Mouse (Mus musculus): ENCODE measurements at regions not wholly inside any gene's neighbourhood (a gene's known extent, or its start where the extent isn't known, plus 50 kb on each side); places are given as distances from the start of the nearest gene placed in this dataset.

- DNase-seq (ENCODE audit: low read depth) = no peak
- TF ChIP-seq POLR2A (IDR thresholded peaks at IDR 0.05; ENCODE audit: borderline replicate concordance, extremely low read depth, insufficient read depth, insufficient read length, poor library complexity, severe bottlenecking) (no peak), CTCF (IDR thresholded peaks at IDR 0.05; ENCODE audit: borderline replicate concordance, extremely low read depth, insufficient read depth, insufficient read length) (no peak)
Measured at GRCm38 (mm10) chr1:164573639-164574038, 115.5 kb upstream of the Atp1b1 start.

DNA sequence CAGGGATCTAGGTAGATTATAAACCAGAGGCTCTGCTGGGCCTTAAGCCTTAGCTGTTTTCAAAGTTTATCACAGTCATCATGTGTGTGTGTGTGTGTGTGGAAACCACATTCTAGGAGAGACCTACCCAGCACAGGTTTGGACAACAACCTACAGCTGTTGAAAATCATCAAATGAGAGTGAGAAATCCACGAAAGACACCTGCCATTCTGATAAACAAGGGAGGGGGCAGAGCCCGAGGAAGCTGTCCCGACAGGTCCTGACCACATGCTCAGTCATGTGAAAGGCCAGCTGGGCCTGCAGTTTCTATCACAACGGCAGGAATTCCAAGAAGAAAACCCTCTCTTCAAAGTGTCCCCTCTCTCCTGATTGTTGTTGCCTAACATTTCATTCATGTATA lies 114.0 kb upstream of the Atp1b1 start:
- no peak for DNase-seq (ENCODE audit: low read depth)
- TF ChIP-seq POLR2A (IDR thresholded peaks at IDR 0.05; ENCODE audit: borderline replicate concordance, extremely low read depth, insufficient read depth, insufficient read length, poor library complexity, severe bottlenecking) (no peak), CTCF (IDR thresholded peaks at IDR 0.05; ENCODE audit: borderline replicate concordance, extremely low read depth, insufficient read depth, insufficient read length) (no peak)

- no peak for TF ChIP-seq POLR2A (IDR thresholded peaks at IDR 0.05; ENCODE audit: borderline replicate concordance, extremely low read depth, insufficient read depth, insufficient read length, poor library complexity, severe bottlenecking)
- no peak for TF ChIP-seq CTCF (IDR thresholded peaks at IDR 0.05; ENCODE audit: borderline replicate concordance, extremely low read depth, insufficient read depth, insufficient read length)
- no peak for DNase-seq (ENCODE audit: low read depth)
Measured at GRCm38 (mm10) chr1:164571496-164572078, 113.4 kb upstream of the Atp1b1 start.

DNA sequence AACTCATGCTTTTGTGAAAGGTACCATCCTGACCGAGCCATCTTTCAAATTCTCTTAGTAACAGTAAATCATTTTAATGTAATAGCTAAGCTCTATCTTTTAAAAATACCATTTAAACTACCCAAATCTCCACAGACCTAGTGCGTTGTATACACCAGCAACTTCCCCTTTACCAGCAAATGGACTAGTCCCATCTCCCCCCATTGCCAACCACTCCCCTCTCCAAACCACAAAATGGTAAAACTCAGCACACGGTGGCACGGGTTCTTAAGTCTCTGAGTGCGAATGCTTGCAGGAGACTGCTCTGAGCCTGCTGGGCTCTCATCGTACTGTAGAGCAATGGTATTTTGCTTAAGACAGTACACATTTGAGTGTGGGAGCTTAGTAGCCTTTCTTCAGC lies 106.7 kb upstream of the Atp1b1 start:
- TF ChIP-seq CTCF (IDR thresholded peaks at IDR 0.05; ENCODE audit: borderline replicate concordance, extremely low read depth, insufficient read depth, insufficient read length) = no peak
- no peak for DNase-seq (ENCODE audit: low read depth)

DNA sequence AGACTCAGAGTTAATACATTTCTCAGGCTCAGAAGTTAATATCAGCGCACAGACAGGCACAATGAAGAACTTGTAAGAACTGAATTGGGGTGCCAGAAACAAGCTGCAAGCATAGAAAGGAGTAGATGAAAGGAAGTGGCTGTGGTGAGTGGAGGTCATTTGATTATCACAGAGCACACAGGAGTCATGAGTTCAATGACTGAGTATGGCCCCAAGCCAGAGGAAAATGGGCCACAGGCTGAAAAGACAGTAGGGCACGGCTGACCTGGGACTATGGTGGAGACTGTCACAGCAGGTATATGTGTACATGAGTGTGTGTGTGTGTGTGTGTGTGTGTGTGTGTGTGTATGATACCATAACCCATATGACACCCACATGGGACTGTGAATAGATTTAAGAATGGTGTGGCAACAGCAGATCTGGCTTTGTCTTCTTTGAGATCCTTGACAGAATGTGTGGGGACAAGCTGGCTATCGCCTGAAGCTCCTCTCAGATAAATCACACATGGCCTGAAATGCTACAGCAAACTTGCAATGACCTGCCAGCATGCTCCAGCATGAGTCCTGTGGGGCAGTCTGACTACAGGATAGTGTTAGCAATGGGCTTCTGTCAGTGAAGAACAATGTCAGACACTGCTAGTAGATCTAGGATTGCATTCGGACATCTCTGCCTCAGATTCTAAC lies 101.5 kb upstream of the Atp1b1 start:
- DNase-seq (ENCODE audit: low read depth) = no peak
- no peak for TF ChIP-seq CTCF (IDR thresholded peaks at IDR 0.05; ENCODE audit: borderline replicate concordance, extremely low read depth, insufficient read depth, insufficient read length)
- no peak for TF ChIP-seq POLR2A (IDR thresholded peaks at IDR 0.05; ENCODE audit: borderline replicate concordance, extremely low read depth, insufficient read depth, insufficient read length, poor library complexity, severe bottlenecking)

- TF ChIP-seq CTCF (IDR thresholded peaks at IDR 0.05; ENCODE audit: borderline replicate concordance, extremely low read depth, insufficient read depth, insufficient read length) = no peak
- no peak for TF ChIP-seq POLR2A (IDR thresholded peaks at IDR 0.05; ENCODE audit: borderline replicate concordance, extremely low read depth, insufficient read depth, insufficient read length, poor library complexity, severe bottlenecking)
- peak; percentile 59 for DNase-seq (ENCODE audit: low read depth)
Measured at GRCm38 (mm10) chr1:164552658-164553057, 94.5 kb upstream of the Atp1b1 start.

DNA sequence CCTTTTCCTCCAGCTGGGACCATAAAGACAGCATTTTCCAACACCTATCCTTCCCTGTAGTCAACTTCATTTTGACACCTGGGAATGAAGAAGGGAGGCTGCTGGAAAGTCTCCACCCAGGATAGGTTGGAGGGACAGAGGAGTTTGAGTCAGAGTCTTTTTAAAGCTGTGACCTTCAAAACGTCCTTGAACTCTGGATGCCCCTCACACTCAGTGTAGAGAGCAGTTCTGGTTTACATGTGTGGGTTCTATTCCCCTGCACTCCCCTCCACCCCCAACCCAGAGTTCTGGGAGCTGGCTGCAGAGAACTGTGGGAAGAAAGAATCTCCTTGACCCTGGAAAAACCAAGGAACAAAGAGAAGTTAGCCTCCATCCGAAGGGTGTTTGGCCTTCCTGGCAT lies 92.9 kb upstream of the Atp1b1 start:
- TF ChIP-seq CTCF (IDR thresholded peaks at IDR 0.05; ENCODE audit: borderline replicate concordance, extremely low read depth, insufficient read depth, insufficient read length) = no peak
- no peak for TF ChIP-seq POLR2A (IDR thresholded peaks at IDR 0.05; ENCODE audit: borderline replicate concordance, extremely low read depth, insufficient read depth, insufficient read length, poor library complexity, severe bottlenecking)
- no peak for DNase-seq (ENCODE audit: low read depth)

DNA sequence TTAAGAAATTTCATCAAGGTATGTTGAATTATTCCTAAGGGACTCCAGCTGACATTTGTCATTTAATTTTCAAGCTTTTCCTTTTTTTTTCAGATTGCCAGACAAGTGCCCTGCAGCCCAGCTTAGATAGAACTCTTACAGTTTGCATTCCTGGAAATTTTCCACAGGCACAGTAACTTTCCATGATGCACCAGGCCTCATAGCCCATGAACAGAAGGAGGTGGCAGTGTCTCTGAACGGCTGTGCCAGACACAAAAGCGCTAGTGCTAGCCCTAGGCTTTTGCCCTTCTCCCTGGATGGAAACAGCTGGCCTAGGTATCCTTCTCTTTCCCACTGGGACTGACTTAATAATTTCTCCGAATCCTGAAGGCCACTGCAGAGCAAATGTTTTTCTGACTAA lies 92.4 kb upstream of the Atp1b1 start:
- TF ChIP-seq CTCF (IDR thresholded peaks at IDR 0.05; ENCODE audit: borderline replicate concordance, extremely low read depth, insufficient read depth, insufficient read length) (no peak), POLR2A (IDR thresholded peaks at IDR 0.05; ENCODE audit: borderline replicate concordance, extremely low read depth, insufficient read depth, insufficient read length, poor library complexity, severe bottlenecking) (no peak)
- DNase-seq (ENCODE audit: low read depth) = no peak

- no peak for DNase-seq (ENCODE audit: low read depth)
- TF ChIP-seq CTCF (IDR thresholded peaks at IDR 0.05; ENCODE audit: borderline replicate concordance, extremely low read depth, insufficient read depth, insufficient read length) = no peak
- no peak for TF ChIP-seq POLR2A (IDR thresholded peaks at IDR 0.05; ENCODE audit: borderline replicate concordance, extremely low read depth, insufficient read depth, insufficient read length, poor library complexity, severe bottlenecking)
Measured at GRCm38 (mm10) chr1:164548071-164548470, 89.9 kb upstream of the Atp1b1 start.

GRCm38 (mm10) chr1:164545843-164546242 lies 87.7 kb upstream of the Atp1b1 start:
- TF ChIP-seq POLR2A (IDR thresholded peaks at IDR 0.05; ENCODE audit: borderline replicate concordance, extremely low read depth, insufficient read depth, insufficient read length, poor library complexity, severe bottlenecking) (no peak), CTCF (IDR thresholded peaks at IDR 0.05; ENCODE audit: borderline replicate concordance, extremely low read depth, insufficient read depth, insufficient read length) (no peak)
- DNase-seq (ENCODE audit: low read depth) = no peak

DNA sequence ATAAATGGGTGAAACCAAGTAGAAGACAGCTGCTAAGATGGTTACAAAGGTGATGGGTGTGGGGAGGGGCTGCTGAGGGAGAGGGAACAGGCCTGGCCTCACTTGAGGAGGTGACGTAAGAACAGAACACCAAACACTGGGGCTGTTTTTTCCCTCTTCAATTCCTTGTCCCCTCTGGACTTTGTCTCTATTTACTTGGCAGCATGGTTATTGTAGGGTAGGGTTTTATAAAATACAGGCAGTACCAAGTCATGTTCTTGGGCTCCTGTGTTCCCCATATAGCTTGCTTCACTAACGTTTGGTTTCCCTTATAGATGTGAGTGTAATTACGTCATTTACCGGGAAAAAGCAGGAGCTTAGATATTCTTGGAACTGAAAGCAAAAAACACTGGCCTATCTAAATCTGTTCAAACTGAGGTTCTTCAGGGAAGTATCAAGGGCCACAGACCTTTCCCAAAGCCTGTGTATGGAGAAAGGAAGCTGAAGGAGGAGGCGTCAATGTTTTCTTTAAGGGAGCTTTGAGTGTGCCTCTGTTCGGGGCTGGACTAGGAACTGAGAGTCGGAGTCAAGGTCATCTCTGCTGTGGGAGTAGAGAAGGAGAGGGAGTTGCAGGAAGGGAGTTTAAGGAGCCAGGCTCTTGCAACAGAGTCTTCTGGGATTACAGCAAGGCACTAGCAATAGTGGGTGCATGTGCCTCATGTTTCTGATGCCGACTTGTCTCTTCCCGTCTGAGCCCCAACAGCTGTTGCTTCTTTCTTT lies 85.1 kb upstream of the Atp1b1 start:
- TF ChIP-seq POLR2A (IDR thresholded peaks at IDR 0.05; ENCODE audit: borderline replicate concordance, extremely low read depth, insufficient read depth, insufficient read length, poor library complexity, severe bottlenecking) = no peak
- TF ChIP-seq CTCF (IDR thresholded peaks at IDR 0.05; ENCODE audit: borderline replicate concordance, extremely low read depth, insufficient read depth, insufficient read length) = no peak
- DNase-seq (ENCODE audit: low read depth) = no peak

GRCm38 (mm10) chr1:164541711-164542110 lies 83.6 kb upstream of the Atp1b1 start:
- no peak for TF ChIP-seq POLR2A (IDR thresholded peaks at IDR 0.05; ENCODE audit: borderline replicate concordance, extremely low read depth, insufficient read depth, insufficient read length, poor library complexity, severe bottlenecking)
- TF ChIP-seq CTCF (IDR thresholded peaks at IDR 0.05; ENCODE audit: borderline replicate concordance, extremely low read depth, insufficient read depth, insufficient read length) = no peak
- no peak for DNase-seq (ENCODE audit: low read depth)
